Mouse (Mus musculus) hindbrain, postnatal 0 days (tissue): ENCODE measurements around the gene Mycbpap. TPM values are rescaled to one million over a fixed set of nuclear protein-coding genes. Genes with fewer than 3 reads are reported as not detected.

ENCODE experiments used
- ATAC-seq: fragments of 200-750 bp; cut with Nextera tagmentation; 2 replicates; pipeline ENCODE4 v1.8.0; 2017; ENCODE audit warnings: mild to moderate bottlenecking, moderate TSS enrichment, moderate library complexity
- DNase-seq: peaks from one replicate; pipeline ENCODE4 v3.0.0-alpha.2; 2015; ENCODE audit warnings: low spot score
- H3K27ac ChIP-seq: fragments of 300-500 bp; sonication (generic); 2 replicates; pipeline ENCODE4 v1.5.1; 2014; ENCODE audit warnings: mild to moderate bottlenecking
- H3K27me3 ChIP-seq: fragments of 300-500 bp; sonication (generic); 2 replicates; pipeline ENCODE4 v1.6.1; 2014; ENCODE audit warnings: low read length, mixed read lengths; ENCODE audit not compliant: insufficient read depth
- H3K36me3 ChIP-seq: fragments of 300-500 bp; sonication (generic); 2 replicates; pipeline ENCODE4 v1.6.1; 2014; ENCODE audit warnings: low read length, mixed read lengths; ENCODE audit not compliant: insufficient read depth
- H3K4me1 ChIP-seq: fragments of 300-500 bp; sonication (generic); 2 replicates; pipeline ENCODE4 v1.6.1; 2014; ENCODE audit warnings: antibody characterized with exemption, low read length, mixed read lengths; ENCODE audit not compliant: insufficient read depth
- H3K4me2 ChIP-seq: fragments of 300-500 bp; sonication (generic); 2 replicates; pipeline ENCODE4 v1.6.1; 2014; ENCODE audit warnings: low read depth, mild to moderate bottlenecking, low read length, moderate library complexity, mixed read lengths
- H3K4me3 ChIP-seq: fragments of 300-500 bp; sonication (generic); 2 replicates; pipeline ENCODE4 v1.5.1; 2014; ENCODE audit warnings: low read length
- H3K9ac ChIP-seq: fragments of 300-500 bp; sonication (generic); replicated peaks from 2 replicates; pipeline ENCODE4 v1.6.1; 2014; ENCODE audit warnings: mild to moderate bottlenecking, low read length, moderate library complexity, mixed read lengths
- H3K9me3 ChIP-seq: fragments of 300-500 bp; sonication (generic); 2 replicates; pipeline ENCODE4 v1.6.1; 2016; ENCODE audit warnings: low read length, mixed read lengths
- CTCF ChIP-seq: IDR thresholded peaks from 2 replicates; pipeline ENCODE4 v1.5.1; 2016; ENCODE audit warnings: antibody characterized with exemption, control low read depth, low read depth
- WGBS: fragments of 180-500 bp; shearing (Covaris S2); extraction: QIAGEN DNeasy Blood & Tissue Kit; methylation state at CpG from one replicate; pipeline ENCODE4 v1.1.7; 2014; 5-methylcytosine and 5-hydroxymethylcytosine counted together
- polyA plus RNA-seq: library from polyadenylated mRNA; unstranded; fragments of >200 nt; fragmentation: Nextera tagmentation; extraction: Ambion mirVana; gene quantifications from 2 replicates; pipeline ENCODE4 v1.2.1, GENCODE M21; 2015
- total RNA-seq: library from RNA; depleted of rRNA; stranded (reverse); fragments of >200 nt; gene quantifications from 2 replicates; pipeline ENCODE4 v1.2.3, GENCODE M21; 2014

The Mycbpap gene
- total and polyA plus RNA-seq, 2 experiments from 2014 or later, result 1.1 to 4.8 TPM

DNA sequence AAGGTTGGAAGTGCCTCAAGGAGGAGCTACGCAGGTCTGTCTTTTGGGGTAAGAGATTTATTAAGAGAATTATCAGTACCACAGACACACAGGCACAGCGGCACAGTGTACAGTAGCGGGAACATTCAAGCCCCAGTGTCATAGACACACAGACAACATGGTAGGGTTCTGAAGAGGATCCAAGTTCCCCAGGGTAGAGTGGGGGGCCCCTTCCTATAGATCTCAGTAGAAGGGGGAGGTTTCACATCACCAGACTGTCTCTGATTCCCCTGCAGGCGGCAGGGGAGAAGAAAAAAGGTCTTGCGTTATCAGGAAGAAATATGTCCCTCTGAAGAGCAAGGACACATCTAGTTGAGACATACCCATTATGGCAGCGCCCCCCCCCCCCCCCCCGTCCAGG, 18.2 kb upstream of the Mycbpap start:
- H3K4me3 ChIP-seq, result no peak overlapping the region
- WGBS, result 74% methylated on average over 7 of the region's 7 CpGs
- H3K4me2 ChIP-seq, result no peak overlapping the region
- H3K9me3 ChIP-seq, result no peaks in the 10 kb centered on the region
- TF ChIP-seq CTCF, result no peak
- no peak for ATAC-seq
- H3K27ac ChIP-seq, result no peak overlapping the region
- H3K36me3 ChIP-seq, result peaks cover 7% of the 10 kb centered on the region; the same call in 1 of the 2 replicates
- H3K4me1 ChIP-seq, result no peaks in the 10 kb centered on the region
- no peak for DNase-seq
- H3K27me3 ChIP-seq, result no peaks in the 10 kb centered on the region
- no peak overlapping the region for H3K9ac ChIP-seq

DNA sequence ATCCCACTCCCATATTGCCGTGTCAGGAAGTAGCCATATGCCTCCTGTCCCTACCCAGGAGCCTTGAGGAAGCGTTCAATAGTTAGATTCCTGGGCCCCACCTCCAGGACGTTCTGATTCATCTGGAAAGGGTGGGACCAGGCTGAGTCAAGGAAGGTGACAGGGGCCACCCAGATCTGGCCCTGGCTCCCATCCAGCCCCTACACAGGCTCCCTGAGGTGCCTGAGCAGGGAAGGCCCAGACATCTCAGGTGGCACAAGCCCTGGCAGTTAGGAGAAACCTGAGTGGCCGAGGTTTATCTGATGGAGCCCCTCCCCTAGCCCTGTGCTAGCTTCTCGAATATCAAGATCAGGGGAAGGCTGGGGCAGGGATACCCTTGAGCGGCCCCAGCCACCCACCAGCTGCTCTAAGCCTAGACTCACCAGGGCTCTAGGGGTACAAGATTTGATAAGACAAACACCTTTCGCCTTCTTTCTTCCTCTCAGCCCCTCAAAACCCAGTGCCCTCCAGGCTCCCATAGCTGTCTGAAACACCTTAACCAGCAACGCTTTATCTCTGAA, 17.3 kb upstream of the Mycbpap start:
- 69% methylated on average over 8 of the region's 8 CpGs for WGBS
- Histone ChIP-seq H3K4me1 (no peaks in the 10 kb centered on the region), H3K27me3 (no peaks in the 10 kb centered on the region), H3K4me3 (no peak overlapping the region), H3K4me2 (no peak overlapping the region), H3K9ac (no peak overlapping the region), H3K9me3 (0 out of 2 replicates have a peak, but pooled peaks cover 2% of the 10 kb centered on the region), H3K27ac (no peak overlapping the region), H3K36me3 (peaks cover 7% of the 10 kb centered on the region; the same call in 1 of the 2 replicates)
- ATAC-seq (no peak), DNase-seq (no peak)
- no peak for TF ChIP-seq CTCF

DNA sequence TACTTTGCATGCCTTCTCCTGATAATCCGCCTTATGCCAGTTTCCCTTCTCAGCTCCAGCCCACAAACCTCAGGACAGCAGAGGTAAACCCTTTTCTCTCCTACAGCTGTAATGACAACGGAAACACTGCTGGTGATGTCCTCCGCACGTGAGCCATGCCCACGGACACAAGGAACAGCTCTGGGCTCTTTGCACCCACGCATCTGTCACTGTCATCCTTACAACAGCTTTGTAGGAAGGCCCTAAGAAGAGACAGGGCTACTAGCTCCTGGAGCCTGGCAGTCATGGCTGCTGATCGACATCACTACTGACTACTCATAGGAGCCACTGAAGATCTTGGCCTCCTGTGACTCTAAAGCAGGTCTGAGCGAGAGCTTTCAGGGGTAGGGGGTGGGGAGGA, 11.6 kb upstream of the Mycbpap start:
- no peak overlapping the region for H3K4me2 ChIP-seq
- TF ChIP-seq CTCF, result no peak
- 0 out of 2 replicates have a peak, but pooled peaks cover 2% of the 10 kb centered on the region for H3K9me3 ChIP-seq
- no peak overlapping the region for H3K27ac ChIP-seq
- H3K4me1 ChIP-seq, result no peaks in the 10 kb centered on the region
- no peaks in the 10 kb centered on the region for H3K36me3 ChIP-seq
- H3K4me3 ChIP-seq, result no peak overlapping the region
- ATAC-seq (no peak), DNase-seq (no peak)
- H3K27me3 ChIP-seq, result no peaks in the 10 kb centered on the region
- H3K9ac ChIP-seq, result no peak overlapping the region
- 71% methylated on average over 8 of the region's 8 CpGs for WGBS

DNA sequence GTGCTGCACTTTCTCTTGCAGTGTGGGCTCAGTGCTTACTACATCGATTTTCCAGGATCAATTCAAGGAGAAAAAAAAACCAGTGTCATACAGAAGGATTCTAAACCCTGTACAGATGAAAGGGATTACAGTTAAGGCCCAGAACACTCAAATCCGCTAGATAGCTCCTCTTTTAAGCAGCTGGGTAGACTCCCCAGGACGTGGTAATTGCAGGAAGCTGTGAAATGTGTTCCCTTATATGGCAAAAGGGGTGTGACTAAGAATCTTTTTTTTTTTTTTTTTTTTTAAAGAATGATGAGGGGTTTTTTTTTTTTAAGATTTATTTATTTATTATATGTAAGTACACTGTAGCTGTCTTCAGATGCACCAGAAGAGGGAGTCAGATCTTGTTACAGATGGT, 7.3 kb upstream of the Mycbpap start:
- no peak overlapping the region for H3K4me3 ChIP-seq
- no peak overlapping the region for H3K27ac ChIP-seq
- H3K9me3 ChIP-seq, result no peaks in the 10 kb centered on the region
- no peak for TF ChIP-seq CTCF
- H3K36me3 ChIP-seq, result no peaks in the 10 kb centered on the region
- no peaks in the 10 kb centered on the region for H3K4me1 ChIP-seq
- H3K27me3 ChIP-seq, result no peaks in the 10 kb centered on the region
- WGBS, result 41% methylated on average over 3 of the region's 3 CpGs
- no peak overlapping the region for H3K4me2 ChIP-seq
- H3K9ac ChIP-seq, result no peak overlapping the region
- ATAC-seq, result no peak
- no peak for DNase-seq

DNA sequence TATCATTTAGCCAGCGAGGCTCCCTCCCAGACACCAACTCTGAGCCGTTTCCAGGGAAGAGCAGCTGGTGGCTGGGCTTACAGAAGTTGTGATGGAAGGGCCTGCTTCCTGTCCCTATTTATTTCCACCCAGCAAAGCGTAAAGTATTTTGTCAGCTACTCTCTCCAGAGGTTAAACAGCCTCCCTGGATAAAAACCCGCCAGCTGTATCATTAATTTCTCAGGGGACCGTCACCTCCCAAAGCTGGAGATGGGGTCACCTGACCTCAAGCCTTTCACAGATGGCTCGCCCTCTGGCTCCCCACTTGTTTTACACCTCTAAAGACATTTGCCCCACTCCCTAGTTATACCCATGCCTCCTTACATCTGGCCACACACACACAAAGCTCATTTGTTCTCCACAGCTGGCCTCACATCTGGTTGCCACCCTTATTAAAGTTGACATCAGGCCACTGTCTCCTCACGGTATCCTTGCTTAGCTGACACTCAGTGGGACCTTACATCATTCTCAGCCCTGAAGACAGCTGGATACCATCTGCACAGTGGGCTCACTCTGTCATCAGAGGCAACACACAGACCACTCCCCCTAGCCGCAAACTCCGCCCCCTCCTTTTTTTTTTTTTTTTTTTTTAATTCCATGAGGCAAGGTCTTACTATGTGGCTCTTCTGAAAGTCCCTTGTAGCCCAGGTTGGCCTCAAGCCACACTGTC, 4.8 kb upstream of the Mycbpap start:
- H3K4me2 ChIP-seq, result no peak overlapping the region
- no peak overlapping the region for H3K27ac ChIP-seq
- no peaks in the 10 kb centered on the region for H3K36me3 ChIP-seq
- no peaks in the 10 kb centered on the region for H3K27me3 ChIP-seq
- no peaks in the 10 kb centered on the region for H3K9me3 ChIP-seq
- ATAC-seq (peak; percentile 45; the same call in 1 of the 2 replicates), DNase-seq (peak; percentile 19)
- 35% methylated on average over 9 of the region's 9 CpGs for WGBS
- no peaks in the 10 kb centered on the region for H3K4me1 ChIP-seq
- no peak overlapping the region for H3K9ac ChIP-seq
- no peak for TF ChIP-seq CTCF
- H3K4me3 ChIP-seq, result no peak overlapping the region

DNA sequence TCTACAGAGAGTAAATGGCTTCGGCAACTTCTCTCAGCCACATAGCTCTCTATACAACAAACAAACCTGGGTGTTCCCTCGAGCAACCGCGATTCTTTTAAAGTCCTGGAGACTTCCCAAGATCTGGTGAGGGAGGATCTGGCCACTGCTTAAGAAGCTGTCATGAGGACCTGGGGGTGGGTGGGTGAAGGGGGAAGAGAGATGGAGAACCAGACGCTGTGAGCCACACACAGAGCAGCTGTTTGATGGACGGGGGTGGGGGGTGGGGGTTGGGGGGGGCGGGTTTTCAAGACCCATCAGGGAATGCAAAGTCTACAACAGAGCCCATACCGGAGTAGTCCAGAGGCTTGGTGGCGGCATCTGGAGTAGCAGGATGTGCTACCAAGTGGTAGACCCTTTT, 8.1 kb downstream of the Mycbpap start:
- Histone ChIP-seq H3K4me3 (no peak overlapping the region), H3K27ac (no peak overlapping the region), H3K36me3 (no peaks in the 10 kb centered on the region), H3K4me2 (no peak overlapping the region), H3K27me3 (no peaks in the 10 kb centered on the region), H3K4me1 (no peaks in the 10 kb centered on the region), H3K9me3 (0 out of 2 replicates have a peak, but pooled peaks cover 5% of the 10 kb centered on the region), H3K9ac (no peak overlapping the region)
- ATAC-seq (no peak), DNase-seq (no peak)
- TF ChIP-seq CTCF, result no peak
- WGBS, result 50% methylated on average over 9 of the region's 9 CpGs

DNA sequence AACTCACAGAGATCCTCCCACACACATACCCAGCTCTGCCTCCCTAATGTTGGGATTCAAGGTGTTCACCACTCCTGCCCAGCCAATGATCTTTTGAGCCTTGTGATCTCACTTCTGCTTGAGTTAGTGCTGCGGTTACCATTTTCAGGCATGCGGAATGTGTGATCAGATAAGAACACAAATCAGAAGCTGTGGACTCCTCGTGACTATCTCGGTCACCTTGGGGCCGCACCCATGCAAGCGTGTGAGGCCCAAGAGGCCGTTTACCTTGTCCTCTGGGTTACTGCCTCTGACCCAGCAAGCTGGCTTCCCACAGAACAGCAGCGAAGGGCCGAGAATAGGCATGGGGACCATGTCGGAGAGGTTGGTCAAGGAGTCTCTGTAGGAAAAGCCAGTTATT, 12.6 kb downstream of the Mycbpap start:
- H3K36me3 ChIP-seq, result no peaks in the 10 kb centered on the region
- ATAC-seq (no peak), DNase-seq (no peak)
- H3K4me3 ChIP-seq, result no peak overlapping the region
- no peaks in the 10 kb centered on the region for H3K27me3 ChIP-seq
- H3K9ac ChIP-seq, result no peak overlapping the region
- no peak overlapping the region for H3K4me2 ChIP-seq
- 92% methylated on average over 10 of the region's 10 CpGs for WGBS
- no peak overlapping the region for H3K27ac ChIP-seq
- no peaks in the 10 kb centered on the region for H3K4me1 ChIP-seq
- no peak for TF ChIP-seq CTCF
- H3K9me3 ChIP-seq, result 0 out of 2 replicates have a peak, but pooled peaks cover 5% of the 10 kb centered on the region
